Mouse (Mus musculus) kidney, postnatal 0 days (tissue): ENCODE data around the gene Insyn1. TPM values are rescaled to one million over a fixed set of nuclear protein-coding genes. Genes with fewer than 3 reads are reported as not detected.

Source experiments
- ATAC-seq: fragments of 200-750 bp; cut with Nextera tagmentation; replicated peaks from 2 replicates; pipeline ENCODE4 v1.8.0; 2017; ENCODE audit warnings: low read depth, moderate number of reproducible peaks, moderate TSS enrichment, moderate library complexity; ENCODE audit not compliant: low FRiP score
- DNase-seq: peaks from one replicate; pipeline ENCODE4 v3.0.0-alpha.2; 2016; ENCODE audit warnings: low spot score
- H3K27ac ChIP-seq: fragments of 300-500 bp; sonication (generic); 2 replicates; pipeline ENCODE4 v1.5.1; 2014; ENCODE audit warnings: mild to moderate bottlenecking
- H3K27me3 ChIP-seq: fragments of 300-500 bp; sonication (generic); 2 replicates; pipeline ENCODE4 v1.6.1; 2014; ENCODE audit warnings: low read length, mixed read lengths; ENCODE audit not compliant: insufficient read depth
- H3K36me3 ChIP-seq: fragments of 300-500 bp; sonication (generic); 2 replicates; pipeline ENCODE4 v1.6.1; 2014; ENCODE audit warnings: low read length, mixed read lengths; ENCODE audit not compliant: insufficient read depth
- H3K4me1 ChIP-seq: fragments of 300-500 bp; sonication (generic); replicated peaks from 2 replicates; pipeline ENCODE4 v1.6.1; 2014; ENCODE audit warnings: antibody characterized with exemption, low read length, mixed read lengths; ENCODE audit not compliant: insufficient read depth
- H3K4me2 ChIP-seq: fragments of 300-500 bp; sonication (generic); 2 replicates; pipeline ENCODE4 v1.6.1; 2014; ENCODE audit warnings: mild to moderate bottlenecking, low read length, moderate library complexity, mixed read lengths
- H3K4me3 ChIP-seq: fragments of 300-500 bp; sonication (generic); replicated peaks from 2 replicates; pipeline ENCODE4 v1.5.1; 2014; ENCODE audit warnings: low read depth, low read length
- H3K9ac ChIP-seq: fragments of 300-500 bp; sonication (generic); 2 replicates; pipeline ENCODE4 v1.6.1; 2014; ENCODE audit warnings: low read depth, low read length
- H3K9me3 ChIP-seq: fragments of 300-500 bp; sonication (generic); replicated peaks from 2 replicates; pipeline ENCODE4 v1.6.1; 2016; ENCODE audit warnings: low read length, inconsistent platforms, mixed read lengths
- CTCF ChIP-seq: IDR thresholded peaks from 2 replicates; pipeline ENCODE4 v1.5.1; 2016; ENCODE audit warnings: antibody characterized with exemption, low read depth, mild to moderate bottlenecking, moderate library complexity
- WGBS: fragments of 180-500 bp; shearing (Covaris S2); extraction: QIAGEN DNeasy Blood & Tissue Kit; methylation state at CpG from one replicate; pipeline ENCODE4 v1.1.7; 2014; 5-methylcytosine and 5-hydroxymethylcytosine counted together
- polyA plus RNA-seq: library from polyadenylated mRNA; unstranded; fragments of >200 nt; fragmentation: Nextera tagmentation; extraction: Ambion mirVana; gene quantifications from 2 replicates; pipeline ENCODE4 v1.2.1, GENCODE M21; 2015

The Insyn1 gene
- polyA plus RNA-seq, 1 experiment from 2014 or later = 1.4 TPM

- no peak overlapping the region for H3K4me3 ChIP-seq
- H3K27ac ChIP-seq = no peak overlapping the region
- TF ChIP-seq CTCF = no peak
- no peaks in the 10 kb centered on the region for H3K4me1 ChIP-seq
- no peak for ATAC-seq
- DNase-seq = no peak
- H3K4me2 ChIP-seq = no peak overlapping the region
- H3K9ac ChIP-seq = no peak overlapping the region
- H3K9me3 ChIP-seq = no peaks in the 10 kb centered on the region
- H3K27me3 ChIP-seq = no peaks in the 10 kb centered on the region
- WGBS = 87% methylated on average over 4 of the region's 4 CpGs
- peaks cover 13% of the 10 kb centered on the region; the same call in 1 of the 2 replicates for H3K36me3 ChIP-seq
Observed at GRCm38 (mm10) chr9:58525108-58525507, 36.7 kb downstream of the Insyn1 start.

- DNase-seq (peak; percentile 44), ATAC-seq (peak; percentile 75; the same call in 1 of the 2 replicates)
- Histone ChIP-seq H3K4me3 (no peak overlapping the region), H3K36me3 (peaks cover 13% of the 10 kb centered on the region; the same call in 1 of the 2 replicates), H3K4me2 (no peak overlapping the region), H3K4me1 (no peaks in the 10 kb centered on the region), H3K9ac (no peak overlapping the region), H3K27me3 (no peaks in the 10 kb centered on the region), H3K27ac (no peak overlapping the region), H3K9me3 (no peaks in the 10 kb centered on the region)
- TF ChIP-seq CTCF = no peak
- WGBS = 31% methylated on average over 4 of the region's 4 CpGs
Observed at GRCm38 (mm10) chr9:58527841-58528240, 39.4 kb downstream of the Insyn1 start.

GRCm38 (mm10) chr9:58530407-58530806 is 42.0 kb downstream of the Insyn1 start:
- Histone ChIP-seq H3K4me2 (no peak overlapping the region), H3K9ac (no peak overlapping the region), H3K27me3 (no peaks in the 10 kb centered on the region), H3K36me3 (peaks cover 11% of the 10 kb centered on the region; the same call in 1 of the 2 replicates), H3K4me1 (no peaks in the 10 kb centered on the region), H3K4me3 (no peak overlapping the region), H3K9me3 (no peaks in the 10 kb centered on the region), H3K27ac (no peak overlapping the region)
- ATAC-seq (no peak), DNase-seq (no peak)
- WGBS = 88% methylated on average over 13 of the region's 13 CpGs
- no peak for TF ChIP-seq CTCF

GRCm38 (mm10) chr9:58532236-58532635 is 43.8 kb downstream of the Insyn1 start:
- Histone ChIP-seq H3K4me3 (no peak overlapping the region), H3K9me3 (no peaks in the 10 kb centered on the region), H3K4me2 (no peak overlapping the region), H3K9ac (no peak overlapping the region), H3K4me1 (no peaks in the 10 kb centered on the region), H3K36me3 (peaks cover 8% of the 10 kb centered on the region; the same call in 1 of the 2 replicates), H3K27me3 (no peaks in the 10 kb centered on the region), H3K27ac (no peak overlapping the region)
- TF ChIP-seq CTCF = no peak
- no peak for DNase-seq
- ATAC-seq = no peak
- WGBS = 92% methylated on average over 4 of the region's 4 CpGs

- H3K27me3 ChIP-seq = no peaks in the 10 kb centered on the region
- H3K9me3 ChIP-seq = no peaks in the 10 kb centered on the region
- H3K36me3 ChIP-seq = peaks cover 8% of the 10 kb centered on the region; the same call in 1 of the 2 replicates
- ATAC-seq (no peak), DNase-seq (no peak)
- no peak overlapping the region for H3K4me2 ChIP-seq
- no peak overlapping the region for H3K9ac ChIP-seq
- WGBS = 89% methylated on average over 6 of the region's 6 CpGs
- H3K4me1 ChIP-seq = no peaks in the 10 kb centered on the region
- H3K27ac ChIP-seq = no peak overlapping the region
- no peak overlapping the region for H3K4me3 ChIP-seq
- TF ChIP-seq CTCF = no peak
Observed at GRCm38 (mm10) chr9:58533322-58533721, 44.9 kb downstream of the Insyn1 start.

- H3K9me3 ChIP-seq = no peaks in the 10 kb centered on the region
- ATAC-seq = no peak
Observed at GRCm38 (mm10) chr9:58534766-58535165, 46.4 kb downstream of the Insyn1 start.

More at GRCm38 (mm10) chr9:58534766-58535165, 46.4 kb downstream of the Insyn1 start:
- H3K9ac ChIP-seq = no peak overlapping the region
- DNase-seq = peak; percentile 81
- WGBS = 47% methylated on average over 1 of the region's 1 CpGs
- no peaks in the 10 kb centered on the region for H3K4me1 ChIP-seq
- peaks cover 8% of the 10 kb centered on the region; the same call in 1 of the 2 replicates for H3K36me3 ChIP-seq
- H3K4me3 ChIP-seq = no peak overlapping the region
- no peak overlapping the region for H3K4me2 ChIP-seq
- H3K27me3 ChIP-seq = no peaks in the 10 kb centered on the region
- peak; percentile 91 for TF ChIP-seq CTCF
- H3K27ac ChIP-seq = no peak overlapping the region
